Mouse (Mus musculus) cortical plate, adult 2 months (tissue): Measurements from ENCODE around the gene Gfm2.

Experiments used
- CTCF ChIP-seq: fragments of 200-500 bp; IDR thresholded peaks from 2 replicates; pipeline ENCODE4 v1.5.1; 2011; ENCODE audit warnings: mild to moderate bottlenecking, control low read depth, low read length; ENCODE audit not compliant: insufficient read depth; ENCODE audit errors: extremely low read depth
- POLR2A ChIP-seq: fragments of 200-500 bp; IDR thresholded peaks from 2 replicates; pipeline ENCODE4 v1.6.1; 2011; ENCODE audit warnings: mild to moderate bottlenecking, low read length, control low read depth; ENCODE audit not compliant: insufficient read depth; ENCODE audit errors: extremely low read depth

GRCm38 (mm10) chr13:97175520-97176264, 38.0 kb downstream of the Gfm2 start:
- TF ChIP-seq CTCF (no peak), POLR2A (no peak)
